Mouse (Mus musculus) embryonic facial prominence, embryonic 15.5 days (tissue): ENCODE measurements around the gene Gucy2g. TPM values are rescaled to one million over a fixed set of nuclear protein-coding genes. Genes with fewer than 3 reads are reported as not detected.

Experiments
- ATAC-seq: fragments of 200-750 bp; cut with Nextera tagmentation; 2 replicates; pipeline ENCODE4 v1.8.0; 2017; ENCODE audit warnings: low read depth, moderate TSS enrichment; ENCODE audit not compliant: insufficient number of reproducible peaks, low FRiP score, low TSS enrichment
- H3K27ac ChIP-seq: fragments of 300-500 bp; sonication (generic); replicated peaks from 2 replicates; pipeline ENCODE4 v1.5.1; 2015; ENCODE audit warnings: mild to moderate bottlenecking, inconsistent platforms
- H3K27me3 ChIP-seq: fragments of 300-500 bp; sonication (generic); 2 replicates; pipeline ENCODE4 v1.6.1; 2015; ENCODE audit warnings: inconsistent platforms
- H3K36me3 ChIP-seq: fragments of 300-500 bp; sonication (generic); 2 replicates; pipeline ENCODE4 v1.6.1; 2015; ENCODE audit warnings: mild to moderate bottlenecking, inconsistent platforms
- H3K4me1 ChIP-seq: fragments of 300-500 bp; sonication (generic); 2 replicates; pipeline ENCODE4 v1.6.1; 2015; ENCODE audit warnings: inconsistent platforms
- H3K4me2 ChIP-seq: fragments of 300-500 bp; sonication (generic); replicated peaks from 2 replicates; pipeline ENCODE4 v1.6.1; 2015; ENCODE audit warnings: mild to moderate bottlenecking, inconsistent platforms
- H3K4me3 ChIP-seq: fragments of 300-500 bp; sonication (generic); replicated peaks from 2 replicates; pipeline ENCODE4 v1.5.1; 2015; ENCODE audit warnings: mild to moderate bottlenecking, inconsistent platforms
- H3K9ac ChIP-seq: fragments of 300-500 bp; sonication (generic); 2 replicates; pipeline ENCODE4 v1.6.1; 2015; ENCODE audit warnings: inconsistent platforms
- H3K9me3 ChIP-seq: fragments of 300-500 bp; sonication (generic); replicated peaks from 2 replicates; pipeline ENCODE4 v1.6.1; 2016; ENCODE audit warnings: inconsistent platforms
- WGBS: fragments of 180-500 bp; shearing (Covaris S2); methylation state at CpG from one replicate; pipeline ENCODE4 v1.1.7; 2015; 5-methylcytosine and 5-hydroxymethylcytosine counted together
- polyA plus RNA-seq: library from polyadenylated mRNA; unstranded; fragments of >200 nt; fragmentation: Nextera tagmentation; extraction: Ambion mirVana; gene quantifications from 2 replicates; pipeline ENCODE4 v1.2.1, GENCODE M21; 2015

Gene Gucy2g
- polyA plus RNA-seq, 1 experiment from 2014 or later: 0.11 TPM

DNA sequence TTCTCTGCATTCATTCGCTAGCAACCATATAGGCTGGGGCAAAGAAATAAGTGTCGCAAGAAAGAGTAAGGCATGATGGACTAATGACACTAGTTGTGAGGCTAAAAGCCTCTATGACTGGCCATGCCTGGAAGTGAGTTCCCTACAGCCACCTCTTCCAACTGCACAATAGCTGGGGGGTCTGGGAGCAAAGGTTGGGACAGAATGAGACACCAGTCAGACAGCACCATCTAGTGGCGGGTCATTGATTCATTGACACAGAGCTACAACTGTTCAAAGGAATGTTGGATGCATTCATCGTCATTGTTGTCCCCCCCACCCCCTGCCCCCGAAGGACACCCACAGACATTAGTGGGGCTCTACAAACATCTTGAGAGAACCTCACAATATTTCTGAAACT is 42.7 kb downstream of the Gucy2g start:
- no peak for ATAC-seq
- WGBS: 35% methylated on average over 5 of the region's 5 CpGs

DNA sequence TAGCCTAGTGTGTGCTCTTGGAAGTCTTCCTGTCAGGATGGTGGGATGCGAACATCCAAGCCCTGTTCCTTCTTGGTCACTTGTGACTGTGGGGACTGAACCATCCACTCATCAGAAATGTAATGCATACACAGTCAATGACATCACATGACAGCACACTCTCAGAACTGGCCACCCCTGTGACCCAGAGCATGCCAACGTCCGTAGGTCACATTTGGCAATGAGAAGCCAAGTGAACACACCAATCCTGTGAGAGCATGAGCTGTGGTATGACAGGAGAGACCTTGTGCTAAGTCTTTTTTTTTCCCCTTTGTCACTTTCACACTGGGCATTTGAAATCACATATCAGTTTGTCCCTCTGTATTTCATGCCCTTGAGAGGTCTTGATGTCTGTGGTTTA is 45.5 kb downstream of the Gucy2g start:
- H3K4me1 ChIP-seq: peaks cover 6% of the 10 kb centered on the region; the same call in 1 of the 2 replicates
- H3K4me2 ChIP-seq: no peak overlapping the region
- ATAC-seq: no peak
- H3K9me3 ChIP-seq: no peaks in the 10 kb centered on the region
- H3K36me3 ChIP-seq: no peaks in the 10 kb centered on the region
- H3K27ac ChIP-seq: no peak overlapping the region
- 81% methylated on average over 3 of the region's 3 CpGs for WGBS
- H3K9ac ChIP-seq: no peak overlapping the region
- no peak overlapping the region for H3K4me3 ChIP-seq
- H3K27me3 ChIP-seq: 0 out of 2 replicates have a peak, but pooled peaks cover 4% of the 10 kb centered on the region

More for the DNA sequence above, 42.7 kb downstream of the Gucy2g start:
- H3K4me3 ChIP-seq: no peak overlapping the region
- H3K27me3 ChIP-seq: 0 out of 2 replicates have a peak, but pooled peaks cover 4% of the 10 kb centered on the region
- no peak overlapping the region for H3K27ac ChIP-seq
- no peak overlapping the region for H3K9ac ChIP-seq
- H3K4me1 ChIP-seq: no peaks in the 10 kb centered on the region
- no peak overlapping the region for H3K4me2 ChIP-seq
- H3K9me3 ChIP-seq: no peaks in the 10 kb centered on the region
- no peaks in the 10 kb centered on the region for H3K36me3 ChIP-seq

DNA sequence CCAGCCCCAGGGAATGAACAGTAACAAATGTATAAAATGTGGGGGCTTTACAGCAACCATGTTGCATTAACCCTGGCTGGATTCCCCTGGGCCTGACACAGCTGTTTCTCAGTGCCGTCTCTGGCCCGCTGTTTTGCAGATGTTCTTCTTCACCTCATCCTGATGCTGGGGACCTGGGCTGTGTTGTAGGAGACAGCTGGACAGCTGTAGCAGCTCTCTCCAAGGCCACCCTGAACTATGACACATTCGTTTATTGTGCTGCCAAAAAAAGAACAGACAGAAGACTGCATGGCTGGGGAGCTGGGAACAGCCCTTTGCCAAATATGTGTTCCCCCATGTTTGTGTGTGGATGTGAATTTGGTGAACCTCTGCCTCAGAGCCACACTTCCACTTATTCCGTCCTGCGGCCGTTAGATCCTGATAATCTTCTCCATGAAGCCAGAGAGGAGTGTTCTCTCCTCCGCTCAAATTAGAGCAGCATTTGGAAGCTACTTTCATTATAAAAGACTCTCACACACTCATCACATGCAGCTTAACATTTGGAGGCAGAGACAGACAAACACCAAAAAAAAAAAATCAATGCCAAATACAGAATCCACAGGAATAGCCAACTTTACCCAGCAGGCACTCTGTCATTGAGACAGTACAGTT is 46.4 kb downstream of the Gucy2g start:
- Histone ChIP-seq H3K36me3 (no peaks in the 10 kb centered on the region), H3K4me3 (no peak overlapping the region), H3K9ac (no peak overlapping the region), H3K4me2 (no peak overlapping the region), H3K9me3 (no peaks in the 10 kb centered on the region), H3K27ac (no peak overlapping the region), H3K4me1 (peaks cover 6% of the 10 kb centered on the region; the same call in 1 of the 2 replicates), H3K27me3 (0 out of 2 replicates have a peak, but pooled peaks cover 4% of the 10 kb centered on the region)
- WGBS: 47% methylated on average over 7 of the region's 7 CpGs
- ATAC-seq: peak; percentile 24; the same call in 1 of the 2 replicates

DNA sequence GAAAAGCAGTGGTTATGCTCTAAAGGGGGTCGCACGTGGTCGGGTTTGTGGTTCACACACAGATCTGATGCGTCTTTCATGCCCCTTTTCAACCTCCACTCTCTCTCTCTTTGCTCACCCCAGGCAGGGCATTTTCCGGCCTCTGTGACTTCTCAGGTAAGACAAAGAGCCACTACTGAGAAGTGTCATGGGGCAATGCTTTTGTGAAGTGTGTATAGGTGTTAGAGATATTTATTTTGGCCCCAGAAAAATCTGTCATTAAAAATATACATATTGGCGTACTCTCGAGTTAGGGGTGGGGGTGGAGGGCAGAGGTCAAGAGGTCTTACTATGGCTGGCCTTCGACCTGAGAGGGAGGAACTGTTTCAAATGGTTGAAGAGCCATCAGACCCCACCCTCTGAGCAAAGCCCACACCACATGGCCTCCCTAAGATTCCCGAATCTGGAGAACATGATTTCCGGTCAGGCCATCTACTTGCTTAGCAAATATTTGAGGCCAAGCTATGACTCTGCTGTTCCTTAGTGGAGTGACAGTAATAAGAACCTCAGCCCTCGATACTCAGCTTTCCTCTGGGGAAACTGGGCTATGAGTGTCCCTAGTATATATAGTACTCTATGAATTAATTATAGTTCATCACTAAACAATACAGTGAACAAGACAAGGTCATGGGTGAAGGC is 47.2 kb downstream of the Gucy2g start:
- peaks cover 6% of the 10 kb centered on the region; the same call in 1 of the 2 replicates for H3K4me1 ChIP-seq
- no peaks in the 10 kb centered on the region for H3K27me3 ChIP-seq
- H3K9me3 ChIP-seq: no peaks in the 10 kb centered on the region
- ATAC-seq: no peak
- H3K4me3 ChIP-seq: no peak overlapping the region
- H3K27ac ChIP-seq: no peak overlapping the region
- 64% methylated on average over 11 of the region's 11 CpGs for WGBS
- no peaks in the 10 kb centered on the region for H3K36me3 ChIP-seq
- H3K4me2 ChIP-seq: no peak overlapping the region
- H3K9ac ChIP-seq: no peak overlapping the region

DNA sequence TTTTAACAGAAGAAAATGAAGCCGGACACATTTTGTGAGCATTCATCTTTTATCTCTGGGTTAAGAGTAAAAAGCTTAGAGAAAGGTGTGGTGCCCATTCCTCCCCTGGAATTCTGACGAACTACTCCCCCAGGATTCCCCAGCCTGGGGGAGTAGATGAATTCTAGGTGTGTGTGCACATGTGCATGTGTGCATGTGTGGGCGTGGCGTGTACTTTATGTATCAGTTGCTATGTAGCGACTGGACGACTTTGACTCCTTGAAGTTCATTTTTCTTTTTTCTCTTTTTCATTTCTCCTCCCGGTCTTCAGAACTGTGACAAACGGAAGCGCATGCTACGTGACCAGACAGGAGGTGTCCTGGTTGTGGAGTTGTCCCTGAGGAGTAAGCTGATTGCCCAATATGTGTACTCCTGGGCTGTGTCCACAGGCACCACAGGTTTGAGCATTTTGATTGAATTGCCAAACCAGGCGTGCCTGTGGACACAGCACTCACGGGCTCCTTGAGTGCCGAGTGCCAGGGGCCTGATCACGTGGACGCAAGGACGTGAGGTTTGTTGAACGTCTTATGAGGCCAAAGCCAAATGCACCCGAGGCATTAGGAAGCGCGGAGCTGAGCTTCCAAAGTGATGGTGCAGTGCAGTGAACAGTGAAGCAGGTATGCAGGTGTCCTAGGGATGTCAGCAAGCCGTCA is 48.6 kb downstream of the Gucy2g start:
- Histone ChIP-seq H3K9me3 (no peaks in the 10 kb centered on the region), H3K27ac (no peak overlapping the region), H3K4me3 (no peak overlapping the region), H3K36me3 (no peaks in the 10 kb centered on the region), H3K4me1 (peaks cover 6% of the 10 kb centered on the region; the same call in 1 of the 2 replicates), H3K4me2 (no peak overlapping the region), H3K9ac (no peak overlapping the region), H3K27me3 (no peaks in the 10 kb centered on the region)
- 83% methylated on average over 21 of the region's 21 CpGs for WGBS
- no peak for ATAC-seq

DNA sequence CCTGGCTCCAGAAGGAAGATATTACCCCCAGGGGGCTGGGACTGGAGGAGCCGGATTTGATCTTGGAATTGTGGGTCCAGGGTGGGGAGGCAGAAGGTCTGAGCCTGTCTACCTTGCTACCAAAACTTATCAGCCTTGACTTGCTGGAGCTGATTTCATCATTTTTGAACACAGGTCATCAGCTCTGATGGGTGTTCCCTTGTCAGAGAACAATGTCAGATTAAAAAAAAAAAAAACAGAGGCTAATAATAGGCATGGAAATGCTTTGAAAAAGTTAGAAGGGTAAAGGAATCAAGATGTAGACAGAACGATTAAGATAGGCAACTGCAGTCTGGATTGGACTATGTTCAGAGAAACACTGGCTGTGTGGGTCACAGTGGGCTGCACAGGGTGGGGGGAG is 49.4 kb downstream of the Gucy2g start:
- WGBS: 53% methylated on average over 2 of the region's 2 CpGs
- no peak overlapping the region for H3K27ac ChIP-seq

DNA sequence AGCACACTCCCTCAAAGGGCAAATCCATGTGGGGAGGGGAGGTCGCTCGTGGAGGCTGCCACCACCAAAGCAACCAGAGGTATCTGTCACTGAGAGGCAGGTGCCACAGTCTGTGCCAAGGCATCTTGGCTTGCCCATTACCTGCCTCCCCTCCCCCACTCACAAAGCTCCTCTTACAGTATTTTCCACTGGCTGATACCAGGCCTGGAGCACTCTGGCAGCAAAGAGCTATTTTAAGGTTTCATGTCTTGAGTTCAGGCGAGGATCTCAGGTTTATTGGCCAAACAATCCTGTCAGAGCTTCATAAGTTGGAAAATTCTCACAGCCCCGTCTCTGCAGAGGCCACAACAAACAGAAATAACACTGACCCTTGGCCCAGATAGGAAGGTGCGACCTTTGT is 51.0 kb downstream of the Gucy2g start:
- Histone ChIP-seq H3K36me3 (no peaks in the 10 kb centered on the region), H3K4me1 (peaks cover 6% of the 10 kb centered on the region; the same call in 1 of the 2 replicates), H3K27ac (no peak overlapping the region), H3K9me3 (no peaks in the 10 kb centered on the region), H3K9ac (no peak overlapping the region), H3K4me3 (no peak overlapping the region), H3K27me3 (no peaks in the 10 kb centered on the region), H3K4me2 (no peak overlapping the region)
- no peak for ATAC-seq
- WGBS: 80% methylated on average over 5 of the region's 5 CpGs

More for the DNA sequence above, 49.4 kb downstream of the Gucy2g start:
- Histone ChIP-seq H3K4me2 (no peak overlapping the region), H3K9me3 (no peaks in the 10 kb centered on the region), H3K4me1 (peaks cover 6% of the 10 kb centered on the region; the same call in 1 of the 2 replicates), H3K4me3 (no peak overlapping the region), H3K27me3 (no peaks in the 10 kb centered on the region), H3K9ac (no peak overlapping the region), H3K36me3 (no peaks in the 10 kb centered on the region)
- ATAC-seq: no peak

DNA sequence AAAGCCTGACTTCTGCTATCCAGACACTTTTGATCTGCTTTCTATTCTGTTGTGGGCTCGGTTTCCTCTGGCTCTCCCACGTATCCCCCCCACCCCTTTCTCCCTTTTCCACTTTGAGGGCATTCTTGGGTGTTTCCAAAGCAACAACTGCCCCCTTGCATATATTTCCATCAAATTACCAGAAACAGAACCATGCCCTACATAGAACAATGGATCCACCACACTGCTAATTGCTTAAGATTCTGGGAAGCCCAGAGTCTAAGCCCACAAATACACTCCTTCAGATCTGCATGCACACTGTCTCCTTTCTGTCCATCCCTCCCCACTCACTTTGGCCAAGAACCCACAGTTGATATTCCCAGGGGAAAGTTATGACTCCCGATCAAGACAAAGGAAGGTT is 55.4 kb downstream of the Gucy2g start:
- ATAC-seq: no peak
- 50% methylated on average over 3 of the region's 3 CpGs for WGBS
- Histone ChIP-seq H3K27ac (no peak overlapping the region), H3K9me3 (no peaks in the 10 kb centered on the region), H3K9ac (no peak overlapping the region), H3K4me1 (no peaks in the 10 kb centered on the region), H3K36me3 (no peaks in the 10 kb centered on the region), H3K4me3 (no peak overlapping the region), H3K27me3 (no peaks in the 10 kb centered on the region), H3K4me2 (no peak overlapping the region)

DNA sequence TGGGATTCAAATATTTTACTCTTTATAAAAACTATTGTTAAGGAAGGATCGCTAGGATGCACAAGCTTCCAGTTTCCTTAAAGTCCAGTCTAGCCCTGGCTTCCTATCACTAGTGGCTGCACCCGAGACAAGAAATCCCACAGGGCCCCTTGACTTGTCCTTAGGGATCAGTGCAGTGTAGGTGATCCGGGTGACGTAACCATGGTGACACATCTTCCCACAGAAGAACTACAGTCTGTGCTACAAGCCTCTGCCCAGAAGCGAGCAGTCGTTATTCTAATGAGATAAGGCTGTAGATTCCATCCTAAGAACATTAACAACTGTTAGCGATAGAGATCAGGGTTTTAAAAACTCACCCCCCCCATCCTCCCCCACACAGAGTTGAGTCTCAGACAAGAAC is 56.0 kb downstream of the Gucy2g start:
- no peaks in the 10 kb centered on the region for H3K36me3 ChIP-seq
- no peak overlapping the region for H3K4me3 ChIP-seq
- no peak overlapping the region for H3K4me2 ChIP-seq
- no peaks in the 10 kb centered on the region for H3K9me3 ChIP-seq
- H3K4me1 ChIP-seq: no peaks in the 10 kb centered on the region
- no peak overlapping the region for H3K27ac ChIP-seq
- 74% methylated on average over 7 of the region's 7 CpGs for WGBS
- no peaks in the 10 kb centered on the region for H3K27me3 ChIP-seq
- no peak overlapping the region for H3K9ac ChIP-seq
- no peak for ATAC-seq

DNA sequence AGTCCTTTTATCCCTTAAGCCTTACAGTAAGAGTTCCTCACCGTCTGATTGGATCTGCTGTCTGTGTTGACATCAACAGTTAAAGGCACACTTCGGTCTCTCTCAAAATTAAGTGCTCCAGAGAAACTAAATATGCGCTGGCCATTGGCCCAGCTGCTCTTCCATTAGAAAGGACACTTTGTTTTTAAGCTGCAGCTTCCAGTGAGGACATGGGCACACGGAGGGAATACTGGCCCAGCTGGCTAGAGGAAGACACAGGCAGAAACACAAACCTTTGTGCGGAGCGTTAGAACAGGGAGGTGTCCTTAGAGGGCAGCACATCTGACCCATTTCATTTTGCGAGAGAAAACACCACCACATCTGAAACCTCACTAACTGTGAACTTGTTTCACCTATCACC is 56.6 kb downstream of the Gucy2g start:
- no peaks in the 10 kb centered on the region for H3K4me1 ChIP-seq
- H3K36me3 ChIP-seq: no peaks in the 10 kb centered on the region
- H3K27me3 ChIP-seq: no peaks in the 10 kb centered on the region
- no peak overlapping the region for H3K4me3 ChIP-seq
- ATAC-seq: no peak
- no peak overlapping the region for H3K9ac ChIP-seq
- H3K4me2 ChIP-seq: no peak overlapping the region
- WGBS: 72% methylated on average over 7 of the region's 7 CpGs
- no peaks in the 10 kb centered on the region for H3K9me3 ChIP-seq
- no peak overlapping the region for H3K27ac ChIP-seq

DNA sequence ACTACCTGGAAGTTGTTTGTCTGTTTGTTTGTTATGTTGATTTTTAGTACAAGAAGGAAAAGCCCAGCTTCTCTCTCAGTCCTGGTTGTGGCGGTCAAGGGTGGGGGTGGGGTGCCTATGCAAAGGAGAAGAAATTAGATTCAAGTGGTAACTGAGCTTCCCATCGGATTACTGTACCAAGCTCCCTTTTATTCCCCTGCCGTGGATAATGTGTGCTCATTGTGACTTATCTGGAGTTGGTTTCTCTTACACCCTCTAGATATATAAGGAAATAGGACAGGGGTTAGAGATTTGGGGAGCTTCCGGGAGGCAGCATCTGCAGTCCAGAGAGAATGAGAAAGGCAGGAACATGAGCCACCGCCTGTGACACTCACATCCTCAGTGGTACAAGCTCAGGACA is 60.6 kb downstream of the Gucy2g start, which contains the start of gene Tectb:
TSS of gene Tectb (plus strand) at position 301 of the 400 bp plus-strand sequence.
- no peak within 1 kb of the TSS for H3K27ac ChIP-seq
- H3K4me3 ChIP-seq: no peak within 1 kb of the TSS
- H3K4me2 ChIP-seq: no peak within 1 kb of the TSS
- 57% methylated on average over 5 of the region's 5 CpGs for WGBS
- no peak within 1 kb of the TSS for H3K9ac ChIP-seq
- no peak for ATAC-seq
- H3K4me1 ChIP-seq: no peaks in the 10 kb centered on the region
- H3K36me3 ChIP-seq: no peaks in the 10 kb centered on the region
- no peaks in the 10 kb centered on the region for H3K27me3 ChIP-seq
- H3K9me3 ChIP-seq: no peaks in the 10 kb centered on the region
